Comparison of ENCODE assay signal across 21 mouse cellular contexts in genomic region chr10:90699211-90699610, GRCm38 (mm10).
DNase-seq lines count a peak whose midpoint lies in the region; ATAC-seq lines count a peak whose summit lies in the region.
"Had no signal": no experiment of that assay in that cellular context is flagged by ENCODE, and none has a peak within 500 bp of the region (broad histone marks: within the 10 kb centered on the region; RNA-seq: fewer than 3 reads in every experiment).

No protein-coding gene starts in this region.

- no peaks in the 10 kb centered on the region for H3K36me3 ChIP-seq in hindbrain, embryonic 12.5 days
- no peaks in the 10 kb centered on the region for H3K36me3 ChIP-seq in hindbrain, embryonic 10.5 days
- H3K36me3 ChIP-seq: embryonic facial prominence, embryonic 12.5 days; heart, embryonic 12.5 days; limb, embryonic 13.5 days; liver, embryonic 15.5 days; neural tube, embryonic 12.5 days had no signal

- H3K9me3 ChIP-seq in hindbrain, embryonic 12.5 days (replicated peaks) = no peaks in the 10 kb centered on the region
- no peaks in the 10 kb centered on the region for H3K9me3 ChIP-seq in hindbrain, embryonic 10.5 days
- H3K9me3 ChIP-seq: embryonic facial prominence, embryonic 12.5 days; heart, embryonic 12.5 days; limb, embryonic 13.5 days; liver, embryonic 15.5 days; neural tube, embryonic 12.5 days had no signal

- peaks cover 15% of the 10 kb centered on the region; the same call in 1 of the 2 replicates for H3K4me1 ChIP-seq in hindbrain, embryonic 12.5 days
- H3K4me1 ChIP-seq in hindbrain, embryonic 10.5 days (replicated peaks) = no peaks in the 10 kb centered on the region
- H3K4me1 ChIP-seq: embryonic facial prominence, embryonic 12.5 days; limb, embryonic 13.5 days; liver, embryonic 15.5 days; neural tube, embryonic 12.5 days had no signal

- H3K9ac ChIP-seq in hindbrain, embryonic 12.5 days = no peak overlapping the region; the same call in 1 of the 2 replicates
- H3K9ac ChIP-seq: embryonic facial prominence, embryonic 12.5 days; heart, embryonic 12.5 days; limb, embryonic 13.5 days; liver, embryonic 15.5 days; neural tube, embryonic 12.5 days had no signal

- H3K27me3 ChIP-seq in hindbrain, embryonic 12.5 days = no peaks in the 10 kb centered on the region
- H3K27me3 ChIP-seq in hindbrain, embryonic 10.5 days (ENCODE audit: insufficient read depth, poor library complexity, severe bottlenecking) = no peaks in the 10 kb centered on the region
- H3K27me3 ChIP-seq: embryonic facial prominence, embryonic 12.5 days; heart, embryonic 12.5 days; limb, embryonic 13.5 days; liver, embryonic 15.5 days; neural tube, embryonic 12.5 days had no signal

- DNase-seq in cerebellum, postnatal 10 days = peak; percentile 56
- no peak for DNase-seq in cerebellum, adult 8-10 months
- no peak for DNase-seq in hindbrain, embryonic 10.5 days (ENCODE audit: low spot score)
- peak; percentile 49 to 62 for DNase-seq in right cerebral cortex, postnatal 10 days (ENCODE audit: low spot score in 2 of 2)
- DNase-seq in right cerebral cortex, postnatal 14 days = no peak
- no peak for DNase-seq in gastrocnemius, postnatal 36 days
- DNase-seq: adrenal gland, postnatal 14 days; cerebellum, postnatal 25 days; gastrocnemius, postnatal 25 days; heart, postnatal 4 days; kidney, adult 18-20 months; kidney, postnatal 14 days; lung, postnatal 10 days; thymus, postnatal 14 days had no signal

- 70% methylated on average over 12 of the region's 12 CpGs for WGBS in hindbrain, embryonic 12.5 days
- 70% methylated on average over 12 of the region's 12 CpGs for WGBS in hindbrain, embryonic 10.5 days

- peak overlapping the region; percentile 26; the same call in 1 of the 2 replicates for H3K27ac ChIP-seq in hindbrain, embryonic 12.5 days
- no peak overlapping the region for H3K27ac ChIP-seq in hindbrain, embryonic 10.5 days
- H3K27ac ChIP-seq: embryonic facial prominence, embryonic 12.5 days; limb, embryonic 13.5 days; liver, embryonic 15.5 days; neural tube, embryonic 12.5 days had no signal

- intact Hi-C loops in gastrocnemius, postnatal 36 days (cut with DNase I) = loop anchor here (10.0 kb wide), 1 partner anchor 324 kb away; no protein-coding TSS in a partner anchor

- peak; percentile 71; the same call in 1 of the 2 replicates for ATAC-seq in hindbrain, embryonic 12.5 days (ENCODE audit: low FRiP score)
- ATAC-seq in megakaryocyte, adult 5-6 weeks (ENCODE audit: poor library complexity, severe bottlenecking) = no peak

- no peak overlapping the region for H3K4me3 ChIP-seq in hindbrain, embryonic 12.5 days
- no peak overlapping the region for H3K4me3 ChIP-seq in hindbrain, embryonic 10.5 days
- H3K4me3 ChIP-seq: embryonic facial prominence, embryonic 12.5 days; heart, embryonic 12.5 days; limb, embryonic 13.5 days; liver, embryonic 15.5 days; neural tube, embryonic 12.5 days had no signal

- H3K4me2 ChIP-seq in hindbrain, embryonic 12.5 days (replicated peaks) = no peak overlapping the region
- H3K4me2 ChIP-seq: embryonic facial prominence, embryonic 12.5 days; heart, embryonic 12.5 days; limb, embryonic 13.5 days; liver, embryonic 15.5 days; neural tube, embryonic 12.5 days had no signal

Comparison
In these comparisons a context has a peak if more than half of its experiments do, and no peak if none do; other contexts are left out.
1. DNase-seq: peak in cerebellum, postnatal 10 days (2 of 2) and right cerebral cortex, postnatal 10 days (2 of 2); none in cerebellum, adult 8-10 months (single experiment), hindbrain, embryonic 10.5 days (single experiment), right cerebral cortex, postnatal 14 days (single experiment) and gastrocnemius, postnatal 36 days (0 of 2).